Mouse (Mus musculus): ENCODE measurements around the gene Stpg2.
"Not testable (repeated sequence)": the region's sequence is repeated elsewhere in the genome, so short reads cannot be mapped to it uniquely, and the experiment has no call there.

The Stpg2 gene

GRCm38 (mm10) chr3:139205444-139205998 is at the start of gene Stpg2:
Gene Stpg2 (plus strand): TSS chr3:139205694.
- DNase-seq (ENCODE audit: extremely low spot score, low read depth, low spot score), result peak; percentile 57

- DNase-seq (ENCODE audit: extremely low spot score, low read depth, low spot score), result no peak
Measured at GRCm38 (mm10) chr3:139162146-139162545, 43.3 kb upstream of the Stpg2 start.

GRCm38 (mm10) chr3:139162658-139163057 is 42.8 kb upstream of the Stpg2 start:
- no peak for DNase-seq (ENCODE audit: extremely low spot score, low read depth, low spot score)

- DNase-seq (ENCODE audit: extremely low spot score, low read depth, low spot score), result no peak
Measured at GRCm38 (mm10) chr3:139168510-139169269, 36.8 kb upstream of the Stpg2 start.

GRCm38 (mm10) chr3:139169740-139170139 is 35.8 kb upstream of the Stpg2 start:
- DNase-seq (ENCODE audit: extremely low spot score, low read depth, low spot score), result no peak

GRCm38 (mm10) chr3:139176936-139177335 is 28.6 kb upstream of the Stpg2 start:
- DNase-seq (ENCODE audit: extremely low spot score, low read depth, low spot score), result no peak

- DNase-seq (ENCODE audit: extremely low spot score, low read depth, low spot score), result no peak
Measured at GRCm38 (mm10) chr3:139191541-139191940, 14.0 kb upstream of the Stpg2 start.

- no peak for DNase-seq (ENCODE audit: extremely low spot score, low read depth, low spot score)
Measured at GRCm38 (mm10) chr3:139193917-139194316, 11.6 kb upstream of the Stpg2 start.

GRCm38 (mm10) chr3:139198412-139198811 is 7.1 kb upstream of the Stpg2 start:
- no peak for DNase-seq (ENCODE audit: extremely low spot score, low read depth, low spot score)

GRCm38 (mm10) chr3:139200324-139200723 is 5.2 kb upstream of the Stpg2 start:
- DNase-seq (ENCODE audit: extremely low spot score, low read depth, low spot score), result no peak

- DNase-seq (ENCODE audit: extremely low spot score, low read depth, low spot score), result no peak
Measured at GRCm38 (mm10) chr3:139216945-139217344, 11.5 kb downstream of the Stpg2 start.

- no peak for DNase-seq (ENCODE audit: extremely low spot score, low read depth, low spot score)
Measured at GRCm38 (mm10) chr3:139225123-139225522, 19.6 kb downstream of the Stpg2 start.

GRCm38 (mm10) chr3:139226811-139227210 is 21.3 kb downstream of the Stpg2 start:
- no peak for DNase-seq (ENCODE audit: extremely low spot score, low read depth, low spot score)

GRCm38 (mm10) chr3:139245219-139245618 is 39.7 kb downstream of the Stpg2 start:
- no peak for DNase-seq (ENCODE audit: extremely low spot score, low read depth, low spot score)

- peak; percentile 14 for DNase-seq (ENCODE audit: extremely low spot score, low read depth, low spot score)
Measured at GRCm38 (mm10) chr3:139246508-139246907, 41.0 kb downstream of the Stpg2 start.

GRCm38 (mm10) chr3:139262359-139262758 is 56.9 kb downstream of the Stpg2 start:
- not testable (repeated sequence) for DNase-seq (ENCODE audit: extremely low spot score, low read depth, low spot score)

GRCm38 (mm10) chr3:139297909-139298308 is 92.4 kb downstream of the Stpg2 start:
- peak; percentile 16 for DNase-seq (ENCODE audit: extremely low spot score, low read depth, low spot score)

- DNase-seq (ENCODE audit: extremely low spot score, low read depth, low spot score), result no peak
Measured at GRCm38 (mm10) chr3:139308078-139308809, 102.8 kb downstream of the Stpg2 start.

GRCm38 (mm10) chr3:139311721-139312120 is 106.2 kb downstream of the Stpg2 start:
- DNase-seq (ENCODE audit: extremely low spot score, low read depth, low spot score), result no peak

- no peak for DNase-seq (ENCODE audit: extremely low spot score, low read depth, low spot score)
Measured at GRCm38 (mm10) chr3:139380494-139380893, 175.0 kb downstream of the Stpg2 start.

GRCm38 (mm10) chr3:139397077-139397865 is 191.8 kb downstream of the Stpg2 start:
- DNase-seq (ENCODE audit: extremely low spot score, low read depth, low spot score), result no peak
